In the genomic region with DNA sequence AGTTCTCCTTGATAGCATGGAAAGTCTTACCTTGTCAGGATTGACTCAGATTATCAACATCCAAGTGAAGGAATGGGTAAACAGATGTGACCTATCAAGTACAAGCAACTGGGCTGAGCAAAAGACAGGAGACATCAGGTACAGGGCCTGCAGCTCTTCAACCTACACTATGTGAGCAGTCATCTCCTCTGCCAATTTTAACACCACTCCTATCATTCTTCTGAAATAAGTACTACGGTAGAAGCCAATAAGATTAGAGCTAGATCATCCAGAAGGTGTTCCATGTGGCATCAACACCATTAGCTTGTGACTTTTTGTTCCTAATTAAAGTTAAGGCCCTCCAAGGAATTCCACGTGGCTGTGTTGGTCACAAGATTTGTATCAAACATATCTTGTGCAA, we compare ENCODE assay signal across 23 mouse cellular contexts.
DNase-seq lines count a peak whose midpoint lies in the region; ATAC-seq and TF ChIP-seq lines count a peak whose summit lies in the region.
"Had no signal": no experiment of that assay in that cellular context is flagged by ENCODE, and none has a peak within 500 bp of the region (broad histone marks: within the 10 kb centered on the region; RNA-seq: fewer than 3 reads in every experiment).

No protein-coding gene starts in this region.

- ATAC-seq in heart, embryonic 11.5 days (replicated peaks; ENCODE audit: insufficient number of reproducible peaks, low FRiP score, low TSS enrichment) = no peak
- 0 out of 2 replicates have a peak, but pooled peaks have one; percentile 31 for ATAC-seq in heart, embryonic 13.5 days (ENCODE audit: extremely low read depth, insufficient number of reproducible peaks, low FRiP score, low TSS enrichment)
- no peak for ATAC-seq in lung, postnatal 0 days
- ATAC-seq: activated CD4-positive, CD25-positive, alpha-beta regulatory T cell, adult 4 months; forebrain, embryonic 13.5 days; forebrain, postnatal 0 days; hindbrain, postnatal 0 days; Patski had no signal

- 0 out of 2 replicates have a peak, but pooled peaks have one; percentile 23 for TF ChIP-seq EP300 in heart, adult 2 months (IDR thresholded peaks at IDR 0.05; ENCODE audit: insufficient read depth, low read depth, low read length)
- TF ChIP-seq EP300 in lung, postnatal 0 days (IDR thresholded peaks at IDR 0.05) = no peak

- peaks cover 23% of the 10 kb centered on the region for H3K36me3 ChIP-seq in heart, adult 2 months (ENCODE audit: control insufficient read depth, insufficient read depth, low read length)
- no peaks in the 10 kb centered on the region for H3K36me3 ChIP-seq in heart, embryonic 11.5 days (ENCODE audit: control insufficient read depth, insufficient read depth, low read length)
- 0 out of 2 replicates have a peak, but pooled peaks cover 2% of the 10 kb centered on the region for H3K36me3 ChIP-seq in kidney, adult 2 months (ENCODE audit: control insufficient read depth, insufficient read depth, low read length)
- no peaks in the 10 kb centered on the region for H3K36me3 ChIP-seq in heart, embryonic 13.5 days
- H3K36me3 ChIP-seq in lung, postnatal 0 days (ENCODE audit: insufficient read depth, low read length) = no peaks in the 10 kb centered on the region
- H3K36me3 ChIP-seq: embryonic facial prominence, embryonic 12.5 days; hindbrain, embryonic 13.5 days had no signal

- no peaks in the 10 kb centered on the region for H3K79me2 ChIP-seq in heart, adult 2 months (replicated peaks; ENCODE audit: control insufficient read depth, insufficient read depth, low read length)

- DNase-seq in heart, adult 2 months = peak in 1 of 2 experiments; percentile 29
- no peak for DNase-seq in kidney, adult 2 months
- no peak for DNase-seq in kidney, postnatal 10 days
- no peak for DNase-seq in cerebellum, postnatal 10 days
- DNase-seq in lung, postnatal 0 days (ENCODE audit: low spot score) = no peak
- DNase-seq: adrenal gland, postnatal 25 days; cerebellum, adult 11 months; cerebellum, adult 8-10 months; cerebellum, postnatal 25 days; forebrain, postnatal 0 days; gastrocnemius, postnatal 14 days; kidney, adult 18-20 months had no signal

- no peak for TF ChIP-seq CTCF in heart, adult 2 months (IDR thresholded peaks at IDR 0.05)
- TF ChIP-seq CTCF in kidney, adult 2 months (conservative IDR thresholded peaks at IDR 0.05; ENCODE audit: insufficient read depth, insufficient read length, low read depth, low read length) = no peak
- TF ChIP-seq CTCF in lung, postnatal 0 days (IDR thresholded peaks at IDR 0.05) = no peak

- no peaks in the 10 kb centered on the region for H3K27me3 ChIP-seq in heart, adult 2 months (ENCODE audit: control insufficient read depth, insufficient read depth, low read length)
- H3K27me3 ChIP-seq in heart, embryonic 11.5 days (ENCODE audit: control insufficient read depth, insufficient read depth, low read length) = no peaks in the 10 kb centered on the region
- H3K27me3 ChIP-seq in kidney, adult 2 months (replicated peaks; ENCODE audit: control insufficient read depth, insufficient read depth, low read length) = no peaks in the 10 kb centered on the region
- no peaks in the 10 kb centered on the region for H3K27me3 ChIP-seq in heart, embryonic 13.5 days (replicated peaks)
- no peaks in the 10 kb centered on the region for H3K27me3 ChIP-seq in lung, postnatal 0 days (replicated peaks; ENCODE audit: insufficient read depth, low read length)
- H3K27me3 ChIP-seq: CH12.LX; embryonic facial prominence, embryonic 12.5 days; forebrain, embryonic 13.5 days; hindbrain, embryonic 13.5 days; Patski had no signal

- no peak for TF ChIP-seq POLR2A in heart, adult 2 months (IDR thresholded peaks at IDR 0.05; ENCODE audit: insufficient read depth, low read depth, low read length)
- TF ChIP-seq POLR2A in kidney, adult 2 months (IDR thresholded peaks at IDR 0.05; ENCODE audit: low read depth, low read length) = no peak

- H3K27ac ChIP-seq in heart, adult 2 months = peak overlapping the region; percentile 65
- H3K27ac ChIP-seq in heart, embryonic 11.5 days (ENCODE audit: low read depth, low read length) = no peak overlapping the region
- peak overlapping the region; percentile 47; the same call in 1 of the 2 replicates for H3K27ac ChIP-seq in kidney, adult 2 months (ENCODE audit: insufficient read depth, low read depth, low read length)
- peak overlapping the region; percentile 53 for H3K27ac ChIP-seq in brown adipose tissue, adult 24 weeks (replicated peaks; ENCODE audit: low read depth, low read length)
- peak overlapping the region; percentile 53 for H3K27ac ChIP-seq in heart, embryonic 13.5 days (replicated peaks)
- no peak overlapping the region for H3K27ac ChIP-seq in lung, postnatal 0 days (ENCODE audit: low read length)
- H3K27ac ChIP-seq: embryonic facial prominence, embryonic 12.5 days; forebrain, embryonic 13.5 days; hindbrain, embryonic 13.5 days; hindbrain, postnatal 0 days; kidney, postnatal 0 days had no signal

- peaks cover 1% of the 10 kb centered on the region; the same call in 1 of the 2 replicates for H3K4me1 ChIP-seq in heart, adult 2 months (ENCODE audit: control insufficient read depth, insufficient read depth, low read length)
- 0 out of 2 replicates have a peak, but pooled peaks cover 3% of the 10 kb centered on the region for H3K4me1 ChIP-seq in heart, embryonic 11.5 days (ENCODE audit: control insufficient read depth, insufficient read depth, low read length)
- H3K4me1 ChIP-seq in kidney, adult 2 months (ENCODE audit: control insufficient read depth, insufficient read depth, low read length) = peaks cover 12% of the 10 kb centered on the region
- H3K4me1 ChIP-seq in brown adipose tissue, adult 24 weeks (ENCODE audit: control insufficient read depth, insufficient read depth, insufficient read length, low read length) = peaks cover 11% of the 10 kb centered on the region
- peaks cover 34% of the 10 kb centered on the region for H3K4me1 ChIP-seq in heart, embryonic 13.5 days
- no peaks in the 10 kb centered on the region for H3K4me1 ChIP-seq in lung, postnatal 0 days (ENCODE audit: insufficient read depth, low read depth, low read length)
- H3K4me1 ChIP-seq: forebrain, embryonic 13.5 days; hindbrain, embryonic 13.5 days had no signal

- no peak overlapping the region for H3K4me2 ChIP-seq in heart, embryonic 11.5 days
- no peak overlapping the region for H3K4me2 ChIP-seq in heart, embryonic 13.5 days
- H3K4me2 ChIP-seq in lung, postnatal 0 days (replicated peaks; ENCODE audit: low read depth, low read length) = no peak overlapping the region
- H3K4me2 ChIP-seq: embryonic facial prominence, embryonic 12.5 days; forebrain, embryonic 13.5 days; hindbrain, embryonic 13.5 days had no signal

- no peak overlapping the region for H3K9ac ChIP-seq in heart, adult 2 months (ENCODE audit: low read depth, low read length)
- H3K9ac ChIP-seq in heart, embryonic 11.5 days (ENCODE audit: low read depth, low read length) = no peak overlapping the region
- no peak overlapping the region for H3K9ac ChIP-seq in heart, embryonic 13.5 days
- no peak overlapping the region for H3K9ac ChIP-seq in lung, postnatal 0 days (replicated peaks; ENCODE audit: low read depth)
- H3K9ac ChIP-seq: embryonic facial prominence, embryonic 12.5 days; forebrain, embryonic 13.5 days; forebrain, postnatal 0 days; hindbrain, embryonic 13.5 days had no signal

- no peaks in the 10 kb centered on the region for H3K9me3 ChIP-seq in heart, embryonic 11.5 days (replicated peaks; ENCODE audit: control insufficient read depth, low read length)
- no peaks in the 10 kb centered on the region for H3K9me3 ChIP-seq in heart, embryonic 13.5 days
- H3K9me3 ChIP-seq in lung, postnatal 0 days (ENCODE audit: low read length) = no peaks in the 10 kb centered on the region
- H3K9me3 ChIP-seq: embryonic facial prominence, embryonic 12.5 days; forebrain, embryonic 13.5 days; hindbrain, embryonic 13.5 days had no signal

- intact Hi-C loops in heart, adult 2 months (cut with DNase I) = loop anchor here (2.0 kb wide), 1 partner anchor 17 kb away; no protein-coding TSS in a partner anchor

- WGBS in heart, adult 2 months = 55% methylated on average over 2 of the region's 2 CpGs
- WGBS in heart, embryonic 11.5 days (ENCODE audit: insufficient replicate concordance) = 46% methylated on average over 2 of the region's 2 CpGs
- 63% methylated on average over 2 of the region's 2 CpGs for WGBS in kidney, adult 2 months
- WGBS in heart, embryonic 13.5 days = 34% methylated on average over 2 of the region's 2 CpGs
- WGBS in lung, postnatal 0 days = 58% methylated on average over 2 of the region's 2 CpGs

- H3K4me3 ChIP-seq in heart, adult 2 months = no peak overlapping the region
- H3K4me3 ChIP-seq in heart, embryonic 11.5 days (ENCODE audit: low read depth, low read length) = no peak overlapping the region
- no peak overlapping the region for H3K4me3 ChIP-seq in kidney, adult 2 months (ENCODE audit: insufficient read depth, low read depth, low read length)
- no peak overlapping the region for H3K4me3 ChIP-seq in brown adipose tissue, adult 24 weeks (ENCODE audit: insufficient read depth, low read depth, low read length)
- no peak overlapping the region for H3K4me3 ChIP-seq in heart, embryonic 13.5 days
- no peak overlapping the region for H3K4me3 ChIP-seq in lung, postnatal 0 days (ENCODE audit: low read depth, low read length)
- H3K4me3 ChIP-seq: embryonic facial prominence, embryonic 12.5 days; forebrain, embryonic 13.5 days; hindbrain, embryonic 13.5 days had no signal

Comparison
In these comparisons a context has a peak if more than half of its experiments do, and no peak if none do; other contexts are left out.
1. H3K27ac ChIP-seq: peak in heart, adult 2 months (single experiment), kidney, adult 2 months (single experiment), brown adipose tissue, adult 24 weeks (single experiment) and heart, embryonic 13.5 days (single experiment); none in heart, embryonic 11.5 days (single experiment) and lung, postnatal 0 days (single experiment).